Mouse (Mus musculus): ENCODE results near the gene Mr1. TPM values are rescaled to one million over a fixed set of nuclear protein-coding genes. Genes with fewer than 3 reads are reported as not detected.
"Not testable (repeated sequence)": the region's sequence is repeated elsewhere in the genome, so short reads cannot be mapped to it uniquely, and the experiment has no call there.

The Mr1 gene
- total and polyA plus RNA-seq, 2 experiments, result 1.6 to 6.3 TPM

DNA sequence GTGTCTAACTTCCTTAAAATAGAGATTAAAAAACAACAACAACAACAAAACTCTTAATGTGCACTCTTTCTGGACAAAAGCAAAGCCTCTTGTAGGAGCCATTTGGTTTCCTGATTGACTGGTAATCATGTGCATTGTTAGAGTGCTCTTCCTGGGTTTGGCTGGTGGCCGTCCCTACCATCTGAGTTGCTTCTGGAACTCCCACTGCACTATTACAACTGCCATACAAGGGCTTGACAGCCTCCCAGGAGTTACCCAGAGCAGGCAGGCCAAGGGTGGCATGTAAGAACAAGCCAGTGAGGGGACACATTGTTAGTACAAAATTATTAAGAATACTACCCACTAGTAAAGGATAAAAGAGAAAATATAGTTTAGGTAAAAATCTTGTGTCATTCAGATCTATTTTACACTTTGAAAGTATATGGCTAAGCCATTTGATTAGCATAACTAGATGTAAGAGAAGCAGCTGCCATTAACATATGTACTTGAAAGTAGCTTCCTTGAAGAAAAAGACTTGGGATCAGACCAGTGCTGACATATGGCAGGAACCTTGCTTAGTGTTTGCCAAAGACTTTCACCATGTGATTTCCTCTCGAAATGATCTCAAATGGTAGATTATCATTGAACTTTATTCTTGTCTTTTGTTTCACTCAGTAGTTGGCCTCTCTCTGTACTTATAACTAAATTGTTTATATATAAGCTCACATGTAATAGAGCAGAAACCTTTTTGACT is 31.7 kb upstream of the Mr1 start:
- no peak for DNase-seq (ENCODE audit: extremely low read depth, low read depth, low spot score)
- H3K36me3 ChIP-seq (ENCODE audit: control insufficient read depth, insufficient read depth, low read length), result peaks cover 9% of the 10 kb centered on the region
- H3K4me3 ChIP-seq (ENCODE audit: insufficient read depth, low read depth, low read length), result no peak overlapping the region
- no peak for TF ChIP-seq POLR2A (IDR thresholded peaks at IDR 0.05; ENCODE audit: extremely low read depth, insufficient read depth, low read length)
- no peak for TF ChIP-seq CTCF (IDR thresholded peaks at IDR 0.05; ENCODE audit: low read depth, low read length)
- no peaks in the 10 kb centered on the region for H3K79me2 ChIP-seq (ENCODE audit: control insufficient read depth, insufficient read depth, low read length)
- H3K27ac ChIP-seq (replicated peaks; ENCODE audit: insufficient read depth, low read depth, low read length), result no peak overlapping the region
- H3K4me1 ChIP-seq (ENCODE audit: control insufficient read depth, insufficient read depth, low read length), result no peaks in the 10 kb centered on the region
- H3K9ac ChIP-seq (ENCODE audit: low read depth, low read length), result no peak overlapping the region
- 82% methylated on average over 2 of the region's 2 CpGs for WGBS
- H3K27me3 ChIP-seq (ENCODE audit: control insufficient read depth, insufficient read depth, low read length), result no peaks in the 10 kb centered on the region

DNA sequence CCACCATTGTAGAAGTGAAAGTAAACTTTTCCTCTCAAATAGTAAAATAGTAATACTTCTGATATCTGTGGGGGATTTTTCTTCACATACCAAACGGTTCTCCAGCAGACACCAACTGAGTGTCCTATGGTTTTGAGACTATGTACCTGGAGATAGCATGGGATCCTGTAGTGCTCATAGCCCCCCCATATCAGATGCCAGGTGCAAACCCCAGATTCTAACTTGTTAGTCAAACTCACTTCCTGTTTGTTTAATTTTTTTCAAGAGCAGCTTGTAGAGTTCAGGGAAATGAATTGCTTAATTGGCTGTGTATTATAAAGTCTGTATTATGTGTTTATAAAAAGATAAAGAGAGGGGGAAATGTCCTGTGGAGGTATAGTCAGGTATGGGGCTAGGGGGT is 27.8 kb upstream of the Mr1 start:
- TF ChIP-seq CTCF (IDR thresholded peaks at IDR 0.05; ENCODE audit: low read depth, low read length) (no peak), POLR2A (IDR thresholded peaks at IDR 0.05; ENCODE audit: extremely low read depth, insufficient read depth, low read length) (no peak)
- H3K27me3 ChIP-seq (ENCODE audit: control insufficient read depth, insufficient read depth, low read length), result no peaks in the 10 kb centered on the region
- H3K36me3 ChIP-seq (ENCODE audit: control insufficient read depth, insufficient read depth, low read length), result peaks cover 5% of the 10 kb centered on the region
- H3K4me1 ChIP-seq (ENCODE audit: control insufficient read depth, insufficient read depth, low read length), result no peaks in the 10 kb centered on the region
- DNase-seq (ENCODE audit: extremely low read depth, low read depth, low spot score), result no peak
- WGBS, result 75% methylated on average over 1 of the region's 1 CpGs
- H3K79me2 ChIP-seq (ENCODE audit: control insufficient read depth, insufficient read depth, low read length), result peaks cover 9% of the 10 kb centered on the region; the same call in 1 of the 2 replicates
- H3K27ac ChIP-seq (replicated peaks; ENCODE audit: insufficient read depth, low read depth, low read length), result no peak overlapping the region
- no peak overlapping the region for H3K4me3 ChIP-seq (ENCODE audit: insufficient read depth, low read depth, low read length)
- no peak overlapping the region for H3K9ac ChIP-seq (ENCODE audit: low read depth, low read length)

DNA sequence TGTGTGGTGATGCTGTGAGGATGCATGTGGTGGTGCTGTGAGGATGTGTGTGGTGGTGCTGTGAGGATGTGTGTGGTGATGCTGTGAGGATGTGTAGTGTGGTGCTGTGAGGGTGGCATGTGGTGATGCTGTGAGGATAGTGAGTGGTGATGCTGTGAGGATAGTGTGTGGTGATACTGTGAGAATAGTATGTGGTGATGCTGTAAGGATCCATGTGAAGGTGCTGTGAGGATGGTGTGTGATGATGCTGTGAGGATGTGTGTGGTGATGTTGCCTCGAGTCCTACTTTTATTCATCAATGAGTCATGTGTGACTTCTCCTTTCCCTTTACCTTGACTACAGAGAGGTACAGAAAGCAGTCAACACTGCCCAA is 27.0 kb upstream of the Mr1 start:
- not testable (repeated sequence) for H3K36me3 ChIP-seq (ENCODE audit: control insufficient read depth, insufficient read depth, low read length); H3K4me1 ChIP-seq (ENCODE audit: control insufficient read depth, insufficient read depth, low read length)
- 92% methylated on average over 1 of the region's 1 CpGs for WGBS

DNA sequence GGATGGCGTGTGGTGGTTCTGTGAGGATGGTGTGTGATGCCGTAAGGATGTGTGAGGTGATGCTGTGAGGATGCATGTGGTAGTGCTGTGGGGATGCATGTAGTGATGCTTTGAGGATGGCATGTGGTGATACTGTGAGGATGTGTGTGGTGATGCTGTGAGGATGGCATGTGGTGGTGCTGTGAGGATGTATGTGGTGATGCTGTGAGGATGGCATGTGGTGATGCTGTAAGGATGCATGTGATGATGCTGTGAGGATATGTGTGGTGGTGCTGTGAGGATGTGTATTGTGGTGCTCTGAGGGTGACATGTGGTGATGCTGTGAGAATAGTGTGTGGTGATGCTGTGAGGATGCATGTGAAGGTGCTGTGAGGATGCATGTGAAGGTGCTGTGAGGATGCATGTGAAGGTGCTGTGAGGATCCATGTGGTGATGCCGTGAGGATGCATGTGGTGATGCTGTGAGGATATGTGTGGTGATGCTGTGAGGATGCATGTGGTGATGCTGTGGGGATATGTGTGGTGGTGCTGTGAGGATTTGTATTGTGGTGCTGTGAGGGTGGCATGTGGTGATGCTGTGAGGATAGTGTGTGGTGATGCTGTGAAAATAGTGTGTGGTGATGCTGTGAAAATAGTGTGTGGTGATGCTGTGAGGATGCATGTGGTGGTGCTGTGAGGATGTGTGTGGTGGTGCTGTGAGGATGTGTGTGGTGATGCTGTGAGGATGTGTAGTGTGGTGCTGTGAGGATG is 26.5 kb upstream of the Mr1 start:
- peaks cover 1% of the 10 kb centered on the region; the same call in 1 of the 2 replicates for H3K4me1 ChIP-seq (ENCODE audit: control insufficient read depth, insufficient read depth, low read length)
- no peak for DNase-seq (ENCODE audit: extremely low read depth, low read depth, low spot score)
- 94% methylated on average over 3 of the region's 3 CpGs for WGBS
- peaks cover 12% of the 10 kb centered on the region; the same call in 1 of the 2 replicates for H3K79me2 ChIP-seq (ENCODE audit: control insufficient read depth, insufficient read depth, low read length)
- no peak overlapping the region for H3K4me3 ChIP-seq (ENCODE audit: insufficient read depth, low read depth, low read length)
- TF ChIP-seq POLR2A (IDR thresholded peaks at IDR 0.05; ENCODE audit: extremely low read depth, insufficient read depth, low read length) (no peak), CTCF (IDR thresholded peaks at IDR 0.05; ENCODE audit: low read depth, low read length) (no peak)
- H3K27ac ChIP-seq (replicated peaks; ENCODE audit: insufficient read depth, low read depth, low read length), result no peak overlapping the region
- H3K9ac ChIP-seq (ENCODE audit: low read depth, low read length), result no peak overlapping the region
- peaks cover 5% of the 10 kb centered on the region for H3K36me3 ChIP-seq (ENCODE audit: control insufficient read depth, insufficient read depth, low read length)
- no peaks in the 10 kb centered on the region for H3K27me3 ChIP-seq (ENCODE audit: control insufficient read depth, insufficient read depth, low read length)

More for the DNA sequence above, 27.0 kb upstream of the Mr1 start:
- H3K79me2 ChIP-seq (ENCODE audit: control insufficient read depth, insufficient read depth, low read length), result peaks cover 10% of the 10 kb centered on the region; the same call in 1 of the 2 replicates
- H3K27ac ChIP-seq (replicated peaks; ENCODE audit: insufficient read depth, low read depth, low read length); H3K27me3 ChIP-seq (ENCODE audit: control insufficient read depth, insufficient read depth, low read length); H3K4me3 ChIP-seq (ENCODE audit: insufficient read depth, low read depth, low read length); H3K9ac ChIP-seq (ENCODE audit: low read depth, low read length); DNase-seq (ENCODE audit: extremely low read depth, low read depth, low spot score): not testable (repeated sequence)

GRCm38 (mm10) chr1:155169935-155170334 is 23.3 kb upstream of the Mr1 start:
- H3K36me3 ChIP-seq (ENCODE audit: control insufficient read depth, insufficient read depth, low read length), result no peaks in the 10 kb centered on the region
- H3K27me3 ChIP-seq (ENCODE audit: control insufficient read depth, insufficient read depth, low read length), result no peaks in the 10 kb centered on the region
- H3K4me3 ChIP-seq (ENCODE audit: insufficient read depth, low read depth, low read length), result no peak overlapping the region
- no peak overlapping the region for H3K27ac ChIP-seq (replicated peaks; ENCODE audit: insufficient read depth, low read depth, low read length)
- no peak for DNase-seq (ENCODE audit: extremely low read depth, low read depth, low spot score)
- H3K79me2 ChIP-seq (ENCODE audit: control insufficient read depth, insufficient read depth, low read length), result peaks cover 19% of the 10 kb centered on the region; the same call in 1 of the 2 replicates
- no peak for TF ChIP-seq CTCF (IDR thresholded peaks at IDR 0.05; ENCODE audit: low read depth, low read length)
- no peak for TF ChIP-seq POLR2A (IDR thresholded peaks at IDR 0.05; ENCODE audit: extremely low read depth, insufficient read depth, low read length)
- peaks cover 8% of the 10 kb centered on the region for H3K4me1 ChIP-seq (ENCODE audit: control insufficient read depth, insufficient read depth, low read length)
- no peak overlapping the region for H3K9ac ChIP-seq (ENCODE audit: low read depth, low read length)

DNA sequence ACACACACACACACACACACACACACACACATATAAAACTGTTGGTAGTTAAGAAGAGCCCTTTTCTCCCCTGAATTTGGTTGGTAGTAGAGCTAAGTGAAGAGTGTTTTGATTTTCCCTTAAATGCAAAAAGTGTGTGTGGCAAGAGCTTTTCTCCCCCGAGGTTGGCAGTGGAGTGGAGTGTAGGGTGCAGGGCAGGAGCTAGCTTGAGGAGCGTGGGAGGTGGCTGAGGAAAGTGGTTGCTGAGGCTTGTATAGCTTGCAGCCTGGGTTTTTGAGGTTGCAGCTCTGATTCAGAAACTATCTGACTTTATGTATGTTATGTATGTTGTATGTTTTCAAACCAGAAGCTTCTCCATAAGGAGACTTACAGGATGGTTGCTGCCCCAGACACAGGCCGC is 20.8 kb upstream of the Mr1 start:
- Histone ChIP-seq H3K9ac (ENCODE audit: low read depth, low read length) (no peak overlapping the region), H3K36me3 (ENCODE audit: control insufficient read depth, insufficient read depth, low read length) (no peaks in the 10 kb centered on the region), H3K79me2 (ENCODE audit: control insufficient read depth, insufficient read depth, low read length) (peaks cover 29% of the 10 kb centered on the region), H3K27ac (replicated peaks; ENCODE audit: insufficient read depth, low read depth, low read length) (no peak overlapping the region), H3K27me3 (ENCODE audit: control insufficient read depth, insufficient read depth, low read length) (no peaks in the 10 kb centered on the region), H3K4me1 (ENCODE audit: control insufficient read depth, insufficient read depth, low read length) (peaks cover 8% of the 10 kb centered on the region), H3K4me3 (ENCODE audit: insufficient read depth, low read depth, low read length) (no peak overlapping the region)
- TF ChIP-seq CTCF (IDR thresholded peaks at IDR 0.05; ENCODE audit: low read depth, low read length) (no peak), POLR2A (IDR thresholded peaks at IDR 0.05; ENCODE audit: extremely low read depth, insufficient read depth, low read length) (no peak)
- WGBS, result 73% methylated on average over 3 of the region's 3 CpGs
- DNase-seq (ENCODE audit: extremely low read depth, low read depth, low spot score), result no peak

Data from liver, adult 2 months (tissue).